Mouse (Mus musculus) mouse trophoblast stem cell (cell line): Measurements from ENCODE around the gene Entr1.

Experiments used
- in situ Hi-C, 2 experiments: fragments of 300-500 bp; cut with MseI, MboI; formaldehyde crosslinking; loops; 2 replicates in 1 of 2; 3 replicates in 1 of 2; pipeline ENCODE4 v1.15.1; 2025

The Entr1 gene

DNA sequence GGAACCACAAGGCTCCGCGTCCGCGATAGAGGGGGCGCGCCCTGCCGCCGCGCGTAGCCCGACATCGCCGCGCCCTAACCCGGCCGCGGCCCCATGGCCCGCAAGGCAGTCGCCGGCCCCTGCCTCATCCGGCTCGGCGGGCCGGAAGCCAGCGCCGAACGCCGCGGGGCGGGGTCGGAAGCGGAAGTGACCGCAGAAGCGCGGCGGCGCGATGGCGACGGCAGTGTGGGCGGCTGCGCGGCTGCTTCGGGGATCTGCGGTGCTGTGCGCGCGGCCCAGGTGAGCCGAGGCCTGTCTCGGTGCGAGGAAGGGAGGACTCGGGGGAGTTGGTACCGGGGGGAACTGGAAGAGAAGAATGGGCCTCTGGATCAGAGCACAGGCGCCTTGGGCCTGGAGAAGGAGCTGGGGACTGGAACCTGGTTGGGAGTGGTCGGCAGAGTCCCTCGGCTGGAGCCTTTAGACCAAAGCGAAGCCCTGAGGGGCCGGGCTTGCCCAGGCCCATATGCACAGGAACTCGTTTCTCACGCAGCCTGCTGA is at the start of gene Entr1, which contains the start of gene Pmpca:
Entr1 (minus strand) TSS at position 163 of the 537 bp plus-strand sequence.
Pmpca (plus strand) TSS at position 186 of the 537 bp plus-strand sequence.
- in situ Hi-C loops, result no loop called here

- in situ Hi-C loops, result no loop called here
These were observed 49.3 kb upstream of the Entr1 start for GRCm38 (mm10) chr2:26438373-26438772.

- in situ Hi-C loops, result no loop called here
These were observed 48.1 kb upstream of the Entr1 start for GRCm38 (mm10) chr2:26437221-26437620.

GRCm38 (mm10) chr2:26434791-26435572 is 45.9 kb upstream of the Entr1 start:
- in situ Hi-C loops, result no loop called here

DNA sequence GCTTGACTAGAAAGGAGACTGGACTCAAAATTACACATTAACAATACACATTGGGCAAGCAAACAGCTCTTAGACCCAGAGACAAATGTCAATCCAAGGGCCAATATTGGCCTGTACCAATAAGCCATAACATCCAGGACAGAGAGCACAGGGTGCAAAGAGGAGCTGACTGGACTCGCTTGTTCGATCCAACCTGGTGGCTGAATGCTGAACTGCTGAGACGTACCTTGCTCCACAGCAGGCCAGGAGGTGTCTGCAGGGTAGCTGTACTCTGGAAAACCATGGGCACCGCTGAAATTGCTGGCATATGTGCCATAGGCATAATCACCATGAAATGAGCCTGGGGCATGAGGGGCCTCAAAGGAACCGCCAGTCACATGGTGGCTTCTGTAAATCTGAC is 40.7 kb upstream of the Entr1 start:
- in situ Hi-C loops, result no loop called here

GRCm38 (mm10) chr2:26424541-26424940 is 35.4 kb upstream of the Entr1 start:
- in situ Hi-C loops, result no loop called here

GRCm38 (mm10) chr2:26423086-26423485 is 34.0 kb upstream of the Entr1 start:
- in situ Hi-C loops, result no loop called here

DNA sequence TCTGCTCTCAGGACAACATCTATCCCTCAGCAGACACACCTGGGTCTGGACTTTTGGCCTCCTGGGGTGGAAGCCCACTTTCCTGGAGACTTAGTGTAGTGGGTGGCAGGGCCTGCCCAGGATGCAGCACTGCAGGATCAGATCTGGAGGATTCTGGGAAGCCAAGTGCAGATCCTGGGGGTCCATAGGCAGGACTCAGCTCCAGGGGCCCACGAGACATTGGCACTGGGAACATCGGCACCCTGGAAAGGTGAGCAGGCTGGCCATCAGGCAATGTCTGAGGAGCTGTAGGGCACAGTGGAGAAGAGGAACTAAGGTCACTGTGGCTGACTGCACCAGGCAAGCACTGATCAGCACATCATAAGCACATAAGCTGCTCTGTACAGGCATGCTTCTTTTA is 32.9 kb upstream of the Entr1 start:
- in situ Hi-C loops, result no loop called here

- in situ Hi-C loops, result no loop called here
These were observed 29.0 kb upstream of the Entr1 start for GRCm38 (mm10) chr2:26418120-26418519.

DNA sequence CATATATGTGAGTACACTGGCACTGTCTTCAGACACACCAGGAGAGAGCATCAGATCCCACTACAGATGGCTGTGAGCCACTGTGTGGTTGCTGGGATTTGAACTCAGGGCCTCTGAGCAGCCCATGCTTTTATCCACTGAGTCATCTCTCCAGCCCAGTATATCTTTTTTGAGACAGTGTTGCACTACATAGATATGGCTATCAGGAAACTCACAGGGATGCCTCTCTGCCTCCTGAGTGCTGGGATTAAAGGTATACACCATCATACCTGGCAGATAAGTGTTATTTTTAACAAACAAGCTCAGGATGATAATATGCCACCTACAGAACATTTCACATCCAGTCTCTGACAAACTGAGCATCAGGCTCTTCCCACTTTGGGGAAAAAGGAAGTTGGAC is 27.9 kb upstream of the Entr1 start:
- in situ Hi-C loops, result no loop called here

DNA sequence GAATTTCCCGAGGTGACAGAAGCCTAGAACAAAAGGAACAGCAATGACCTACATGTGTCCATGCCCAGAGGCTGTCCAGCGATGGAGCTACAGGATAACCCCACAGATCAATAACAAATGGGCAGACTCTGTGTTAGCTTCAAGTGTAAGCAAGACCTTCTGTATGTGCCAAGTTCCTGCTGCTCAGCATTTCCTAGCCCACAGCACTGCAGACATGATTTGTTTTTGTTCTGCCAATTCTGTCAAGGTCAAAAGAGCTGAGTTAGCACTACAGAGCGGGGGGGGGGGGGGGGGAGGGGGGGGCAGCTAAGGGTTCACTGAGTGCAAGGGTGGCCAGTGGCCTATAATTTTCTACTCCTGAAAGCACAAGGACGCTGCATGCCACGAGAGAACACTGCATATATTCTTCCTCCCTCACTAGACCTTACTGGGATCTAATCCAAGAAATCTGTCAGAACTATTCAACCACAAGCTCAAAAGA is 21.9 kb upstream of the Entr1 start:
- in situ Hi-C loops, result no loop called here

DNA sequence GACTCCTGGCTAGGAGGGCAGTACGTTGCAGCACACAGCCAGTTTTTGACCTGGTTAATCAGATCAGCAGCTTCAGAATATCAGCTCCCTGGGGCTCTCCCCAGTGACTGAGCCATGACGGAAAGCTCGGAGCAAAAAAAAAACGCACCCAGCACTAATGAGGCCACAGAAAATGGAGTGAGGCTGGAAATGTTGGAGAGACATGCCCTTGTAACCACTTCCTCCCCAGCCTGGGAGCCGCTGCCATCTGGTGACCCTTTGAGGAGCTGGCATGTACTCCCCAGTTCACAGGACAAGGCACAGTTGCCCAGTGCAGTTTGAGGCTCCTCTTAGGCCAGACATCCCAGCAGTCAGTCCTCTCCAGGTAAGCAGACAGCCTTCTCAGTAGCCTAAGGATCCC is 21.0 kb upstream of the Entr1 start:
- in situ Hi-C loops, result no loop called here

DNA sequence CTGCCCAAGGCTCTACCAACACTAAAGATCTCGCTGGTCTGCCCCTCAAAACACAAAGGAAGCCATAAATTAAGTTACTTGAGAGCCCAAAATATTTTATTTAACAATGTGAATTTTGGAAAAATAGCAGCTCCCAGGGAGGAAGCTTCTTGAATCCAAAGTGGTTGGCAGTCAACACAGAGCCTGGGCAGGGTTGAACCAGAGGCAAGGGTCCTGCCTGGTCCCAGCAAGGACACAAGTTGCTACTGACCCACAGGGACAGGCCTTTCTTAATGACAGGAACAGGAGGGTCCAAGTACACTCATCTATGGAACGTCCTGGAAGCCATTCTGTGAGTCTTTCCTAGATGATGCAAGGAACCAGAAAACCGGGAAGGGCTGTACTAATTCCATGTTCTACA is 20.2 kb upstream of the Entr1 start:
- in situ Hi-C loops, result no loop called here

GRCm38 (mm10) chr2:26408515-26409356 is 19.6 kb upstream of the Entr1 start, which contains the start of gene Inpp5e:
TSS of gene Inpp5e (minus strand) at chr2:26409203.
- in situ Hi-C loops, result no loop called here

GRCm38 (mm10) chr2:26403306-26403705 is 14.2 kb upstream of the Entr1 start:
- in situ Hi-C loops, result no loop called here

DNA sequence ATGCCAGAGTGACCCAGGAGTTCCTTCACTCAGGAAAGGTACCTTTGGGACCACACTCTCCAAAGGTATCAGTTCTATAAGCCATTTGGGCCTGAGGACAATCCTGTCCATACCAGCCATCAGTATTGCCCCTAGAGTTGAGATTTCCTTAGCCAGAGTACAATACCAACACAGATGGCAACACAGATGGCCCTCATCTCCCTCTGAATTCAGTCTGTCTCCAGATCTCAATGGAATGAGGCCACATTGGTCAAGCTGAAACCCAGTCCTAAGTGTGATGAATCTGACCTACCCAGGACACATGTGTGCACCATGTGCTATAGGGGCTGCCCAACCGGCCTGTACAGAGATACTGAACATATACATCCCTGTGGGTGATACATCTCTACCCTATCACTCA is 13.1 kb upstream of the Entr1 start:
- in situ Hi-C loops, result no loop called here

DNA sequence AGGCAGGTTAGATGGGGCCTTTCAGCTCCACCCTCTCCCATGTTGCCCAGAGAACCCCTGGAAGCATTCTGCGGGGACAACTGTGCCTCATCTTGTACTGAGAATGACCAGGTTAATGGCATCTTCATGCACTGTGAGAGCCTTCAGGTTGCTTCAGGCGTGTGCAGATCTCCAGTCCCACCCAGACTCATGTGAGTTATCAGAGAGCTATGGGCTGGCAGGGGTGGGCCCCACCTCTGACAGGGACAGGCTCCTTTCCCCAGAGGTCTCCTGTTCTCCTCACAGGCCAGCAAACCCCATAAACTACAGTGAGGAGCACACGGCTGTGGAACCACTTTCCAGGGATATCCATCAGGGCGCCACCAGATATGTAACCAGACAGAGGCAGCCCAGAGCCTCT is 11.9 kb upstream of the Entr1 start:
- in situ Hi-C loops, result no loop called here

DNA sequence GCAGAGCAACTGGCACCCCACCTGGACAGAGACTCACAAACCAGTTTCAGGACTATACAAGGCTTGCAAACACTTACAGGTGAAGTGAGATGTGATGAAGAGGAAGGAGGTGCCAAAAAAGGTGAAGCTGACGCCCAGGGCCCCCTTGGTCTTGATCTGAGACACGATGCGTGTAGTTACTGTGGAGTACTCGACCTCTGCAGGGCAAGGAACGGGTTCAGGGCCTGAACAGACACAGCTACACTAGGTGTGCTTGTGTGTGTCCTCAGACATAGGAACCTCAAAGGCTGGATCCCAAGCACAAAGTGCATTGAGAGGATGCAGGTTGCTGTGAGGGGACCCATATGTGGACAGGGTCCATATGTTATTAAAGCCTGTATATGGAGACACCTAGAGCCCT is 11.2 kb upstream of the Entr1 start:
- in situ Hi-C loops, result no loop called here

GRCm38 (mm10) chr2:26399647-26400046 is 10.5 kb upstream of the Entr1 start:
- in situ Hi-C loops, result no loop called here

DNA sequence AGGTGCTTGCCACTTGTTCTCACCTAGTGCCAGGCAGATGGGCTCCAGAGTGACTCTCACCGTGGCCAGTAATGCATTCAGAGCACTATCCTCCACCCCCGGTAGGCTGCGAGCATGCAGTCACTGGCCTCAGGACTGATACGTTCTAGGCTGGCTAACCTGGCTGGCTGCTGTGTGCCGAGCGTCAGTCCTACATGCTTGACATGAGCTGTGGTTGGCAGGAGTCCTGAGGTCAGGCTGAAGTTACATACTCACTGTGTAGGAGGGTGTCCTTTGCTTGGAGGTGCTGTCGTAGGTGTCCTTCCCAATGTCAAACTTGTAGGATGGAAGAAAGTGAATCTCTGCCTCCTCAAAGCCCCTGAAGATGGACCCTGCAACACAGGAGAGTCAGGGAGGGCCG is 9.9 kb upstream of the Entr1 start:
- in situ Hi-C loops, result no loop called here

- in situ Hi-C loops, result no loop called here
These were observed 2.5 kb upstream of the Entr1 start for GRCm38 (mm10) chr2:26391617-26392016.

- in situ Hi-C loops, result no loop called here
These were observed 1.8 kb upstream of the Entr1 start for GRCm38 (mm10) chr2:26390954-26391353.
